Mouse (Mus musculus) brain, adult 2 months (tissue): Measurements from ENCODE around the gene Rplp1.
A peak's percentile ranks its signal among the peaks of the same experiment; 100 is the strongest.

Source experiments
- DNase-seq: peaks from one replicate; pipeline ENCODE4 v3.0.0; 2011; ENCODE audit warnings: low read depth, low spot score

Gene Rplp1

GRCm38 (mm10) chr9:61911300-61912128, 2.8 kb downstream of the Rplp1 start:
- DNase-seq, result no peak

DNA sequence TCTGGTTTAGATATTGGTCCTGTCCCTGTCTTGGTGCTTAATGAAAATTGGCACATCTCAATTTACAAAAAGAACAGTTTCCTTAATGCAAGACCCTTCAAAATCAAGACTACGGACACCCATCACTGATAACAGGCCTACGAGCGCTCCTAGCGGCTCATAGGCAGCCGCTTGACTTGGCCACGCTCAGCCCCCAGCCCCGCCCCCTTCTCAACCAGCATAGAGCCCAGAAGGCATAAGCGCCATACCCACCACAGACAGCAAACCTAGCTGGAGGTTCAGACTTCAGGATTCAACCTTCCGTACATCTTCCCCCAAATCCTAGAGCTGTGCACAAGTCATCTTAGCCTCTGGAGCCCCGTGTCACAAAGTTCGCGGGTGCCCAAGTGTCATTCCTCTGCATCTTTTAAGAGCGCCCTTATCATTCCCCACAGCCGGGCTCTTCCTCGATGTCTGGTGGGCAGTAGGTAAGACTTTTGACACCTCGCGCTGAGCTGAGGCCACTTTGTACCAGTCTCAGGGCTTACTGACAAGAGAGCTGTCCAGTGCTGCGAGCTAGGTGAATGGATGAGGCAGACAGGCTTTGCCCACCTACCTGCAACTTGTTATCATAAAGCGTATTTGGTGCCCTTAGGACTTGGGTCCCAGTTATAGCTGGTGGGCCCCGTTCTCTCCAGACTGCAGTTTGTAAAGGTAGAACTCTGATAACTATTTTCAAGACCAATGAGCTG, 3.7 kb downstream of the Rplp1 start:
- DNase-seq, result no peak

DNA sequence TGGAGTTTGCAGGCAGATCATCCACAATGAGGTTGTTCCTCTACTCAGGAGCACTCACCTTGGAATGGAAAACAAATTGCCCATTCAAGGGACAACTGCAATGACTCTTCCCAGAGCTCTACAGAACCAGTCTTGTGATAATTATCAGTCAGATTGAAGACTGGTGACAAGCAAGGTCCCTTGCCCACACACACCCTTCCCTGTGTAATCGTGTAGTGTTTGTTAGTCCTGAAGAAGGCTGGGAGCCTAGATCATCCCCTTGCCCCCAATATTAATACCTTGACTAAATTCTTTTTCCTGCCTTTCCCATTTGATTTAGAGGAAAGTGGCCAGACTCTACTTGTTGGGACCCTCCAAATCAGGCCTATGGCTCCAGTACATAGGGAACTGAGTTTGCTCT, 4.7 kb downstream of the Rplp1 start:
- DNase-seq, result no peak

GRCm38 (mm10) chr9:61908832-61909407, 5.4 kb downstream of the Rplp1 start:
- no peak for DNase-seq

- DNase-seq, result no peak
Observed at GRCm38 (mm10) chr9:61908341-61908740, 6.0 kb downstream of the Rplp1 start.

GRCm38 (mm10) chr9:61907621-61908295, 6.6 kb downstream of the Rplp1 start:
- DNase-seq, result no peak

- DNase-seq, result peak; percentile 52
Observed at GRCm38 (mm10) chr9:61906912-61907311, 7.4 kb downstream of the Rplp1 start.

DNA sequence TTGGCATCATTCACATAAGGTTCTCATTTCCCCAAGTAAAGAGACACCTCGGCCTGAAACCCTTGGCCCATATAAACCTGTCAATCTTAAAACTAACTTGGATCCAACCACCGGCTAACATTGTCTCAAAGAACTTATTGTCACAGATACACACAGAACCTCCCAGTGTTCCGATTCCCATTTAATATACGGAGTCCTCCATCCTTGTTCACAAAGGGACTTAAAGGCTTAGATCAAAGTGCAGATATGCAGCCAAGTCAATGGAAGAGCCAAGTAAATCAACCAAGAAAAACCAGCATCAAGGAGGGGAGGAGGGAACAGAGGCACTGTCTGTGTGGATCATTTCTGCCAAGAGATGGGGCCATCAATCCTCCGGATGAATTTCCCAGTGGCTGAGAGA, 8.8 kb downstream of the Rplp1 start:
- DNase-seq, result no peak

DNA sequence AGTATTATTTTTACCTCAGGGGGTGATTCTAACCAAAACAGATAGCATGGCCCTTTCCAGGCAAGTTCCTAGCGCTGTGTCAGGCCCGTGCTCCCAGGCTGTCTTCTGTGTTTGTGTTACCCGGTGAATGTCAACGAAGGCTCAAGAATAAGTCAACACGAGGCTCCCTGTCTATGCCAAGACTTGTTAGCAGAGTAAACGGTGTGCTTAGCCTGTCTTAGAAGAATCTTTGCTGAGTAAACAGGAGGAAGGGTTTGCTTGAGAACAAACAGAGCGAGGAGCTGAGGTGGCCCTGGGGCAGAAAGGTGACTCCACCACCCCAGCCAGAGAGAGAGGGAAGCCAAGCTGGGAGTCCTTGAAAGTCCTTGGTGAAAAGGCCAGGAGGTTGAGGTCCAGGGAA, 10.1 kb downstream of the Rplp1 start:
- no peak for DNase-seq

- peak; percentile 75 for DNase-seq
Observed at GRCm38 (mm10) chr9:61902445-61902844, 11.9 kb downstream of the Rplp1 start.

- no peak for DNase-seq
Observed at GRCm38 (mm10) chr9:61901574-61901973, 12.8 kb downstream of the Rplp1 start.

DNA sequence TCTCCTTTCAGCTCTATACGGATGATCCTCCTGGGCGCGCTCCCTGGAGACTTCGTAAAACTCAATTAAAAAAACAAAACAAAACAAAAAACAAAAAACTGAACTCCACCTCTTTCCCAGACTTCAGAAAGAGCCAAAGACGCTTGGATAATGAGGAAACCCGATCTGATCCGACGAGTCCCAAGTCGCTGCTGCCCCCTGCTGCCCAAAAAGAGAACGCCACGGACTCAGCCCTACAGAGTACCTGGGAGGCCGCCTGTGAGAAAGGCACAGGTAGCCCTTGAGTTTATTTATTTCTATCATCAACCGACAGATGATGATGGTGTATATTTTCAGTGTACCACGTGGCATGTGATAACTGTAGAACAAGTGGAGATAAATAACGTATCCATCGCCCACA, 14.5 kb downstream of the Rplp1 start:
- DNase-seq, result peak; percentile 82

DNA sequence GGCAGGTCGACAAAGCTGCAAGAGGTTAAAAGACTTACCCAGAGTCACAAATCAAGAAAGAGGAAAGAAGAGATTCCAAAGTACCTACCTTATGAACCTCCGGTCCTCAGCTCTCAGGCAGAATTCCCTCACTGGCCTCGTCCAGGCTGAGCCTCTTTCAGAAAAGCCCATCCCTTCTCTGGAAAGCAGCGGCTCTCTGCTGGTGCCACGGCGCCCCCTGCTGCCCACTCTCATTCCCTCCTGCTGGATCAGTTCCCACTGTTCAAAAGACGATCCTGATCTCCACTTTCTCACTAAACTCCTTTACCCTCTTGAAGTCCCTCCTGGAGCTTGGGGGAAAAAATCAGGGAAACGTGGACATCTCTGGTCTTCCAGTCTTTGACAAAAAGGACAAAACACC, 15.9 kb downstream of the Rplp1 start:
- peak; percentile 79 for DNase-seq

- DNase-seq, result no peak
Observed at GRCm38 (mm10) chr9:61895014-61895413, 19.3 kb downstream of the Rplp1 start.

- DNase-seq, result peak; percentile 59
Observed at GRCm38 (mm10) chr9:61889855-61890254, 24.5 kb downstream of the Rplp1 start.

GRCm38 (mm10) chr9:61887661-61888379, 26.5 kb downstream of the Rplp1 start:
- DNase-seq, result no peak

- DNase-seq, result no peak
Observed at GRCm38 (mm10) chr9:61885964-61886363, 28.4 kb downstream of the Rplp1 start.

DNA sequence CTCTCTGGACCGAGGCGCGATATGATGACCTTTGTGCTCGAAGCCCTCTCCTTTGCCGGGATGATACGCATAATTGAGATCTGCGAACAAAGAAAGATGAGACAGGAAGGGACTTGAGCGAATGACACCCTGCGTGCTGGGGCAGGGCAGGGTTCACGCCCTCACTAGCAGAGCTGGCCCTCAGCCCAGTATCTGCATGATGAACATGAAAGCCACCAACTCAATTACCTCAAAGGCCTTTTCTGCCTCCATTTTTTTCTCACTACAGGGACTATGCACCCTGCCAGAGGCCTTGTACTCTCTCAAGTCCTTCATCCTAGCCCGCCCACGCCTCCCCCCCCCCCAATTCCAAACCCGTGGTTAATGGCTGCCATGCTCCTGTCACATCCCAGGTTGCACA, 29.4 kb downstream of the Rplp1 start:
- no peak for DNase-seq

DNA sequence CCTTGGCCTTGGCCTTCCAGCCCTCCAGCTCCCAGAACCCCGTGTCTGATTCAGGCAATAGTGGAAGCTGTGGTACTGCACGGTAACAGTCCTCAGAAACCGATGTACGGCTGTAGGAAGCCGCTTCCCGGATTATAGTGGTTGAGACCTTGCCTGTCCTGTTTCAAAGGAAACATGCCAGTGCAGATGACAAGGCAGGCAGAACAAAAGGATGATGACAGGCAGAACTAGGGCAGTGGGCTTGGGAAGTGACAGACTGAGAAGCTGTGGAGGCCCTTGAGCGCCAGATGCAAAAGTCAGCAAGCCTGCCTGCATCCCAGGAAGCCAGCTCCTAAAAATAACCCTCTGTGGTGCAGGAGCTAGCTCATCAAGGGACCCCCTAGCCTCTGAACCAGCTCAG, 30.0 kb downstream of the Rplp1 start:
- peak; percentile 15 for DNase-seq

- no peak for DNase-seq
Observed at GRCm38 (mm10) chr9:61882179-61882578, 32.2 kb downstream of the Rplp1 start.

DNA sequence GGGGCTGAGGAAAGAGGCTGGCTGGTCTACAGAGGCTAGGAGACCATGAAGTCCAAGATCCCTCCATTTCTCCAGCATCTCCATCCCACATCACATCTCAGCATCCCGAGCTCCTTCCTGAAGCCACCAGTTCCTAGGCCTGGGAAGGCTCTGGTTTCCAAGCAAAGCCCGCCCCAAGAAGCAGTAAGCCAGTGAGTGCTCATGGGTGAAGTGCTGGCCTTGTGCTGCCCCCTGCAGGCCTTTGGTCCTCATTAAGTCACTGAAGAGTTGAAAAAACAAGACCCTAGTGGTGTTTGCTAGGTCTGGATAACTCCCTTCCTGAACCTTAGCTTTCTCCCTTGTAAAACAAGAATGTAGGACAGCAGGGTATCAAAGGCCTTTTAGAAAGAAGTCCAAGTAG, 35.5 kb downstream of the Rplp1 start:
- DNase-seq, result peak; percentile 79
